Mouse (Mus musculus): Measurements from ENCODE around the gene Pkd1l3. TPM values are rescaled to one million over a fixed set of nuclear protein-coding genes. Genes with fewer than 3 reads are reported as not detected.

Pkd1l3 gene
- polyA plus RNA-seq, 1 experiment: 0.11 TPM

GRCm38 (mm10) chr8:109593117-109593788, 21.1 kb upstream of the Pkd1l3 start:
- WGBS: 72% methylated on average over 6 of the region's 6 CpGs
- peak; percentile 37 for DNase-seq

GRCm38 (mm10) chr8:109595854-109596253, 18.5 kb upstream of the Pkd1l3 start:
- Histone ChIP-seq H3K27ac (ENCODE audit: insufficient read depth, low read depth, low read length) (no peak overlapping the region), H3K4me3 (ENCODE audit: insufficient read depth, low read depth, low read length) (no peak overlapping the region), H3K36me3 (ENCODE audit: control insufficient read depth, insufficient read depth, low read length) (peaks cover 3% of the 10 kb centered on the region; the same call in 1 of the 2 replicates), H3K27me3 (replicated peaks; ENCODE audit: control insufficient read depth, insufficient read depth, low read length) (no peaks in the 10 kb centered on the region), H3K4me1 (ENCODE audit: control insufficient read depth, insufficient read depth, low read length) (no peaks in the 10 kb centered on the region)
- 46% methylated on average over 8 of the region's 8 CpGs for WGBS
- peak; percentile 48 for DNase-seq
- TF ChIP-seq POLR2A (IDR thresholded peaks at IDR 0.05; ENCODE audit: low read depth, low read length): no peak
- TF ChIP-seq CTCF (conservative IDR thresholded peaks at IDR 0.05; ENCODE audit: insufficient read depth, insufficient read length, low read depth, low read length): peak; percentile 92

More at GRCm38 (mm10) chr8:109593117-109593788, 21.1 kb upstream of the Pkd1l3 start:
- Histone ChIP-seq H3K4me1 (ENCODE audit: control insufficient read depth, insufficient read depth, low read length) (no peaks in the 10 kb centered on the region), H3K36me3 (ENCODE audit: control insufficient read depth, insufficient read depth, low read length) (peaks cover 3% of the 10 kb centered on the region; the same call in 1 of the 2 replicates), H3K27ac (ENCODE audit: insufficient read depth, low read depth, low read length) (no peak overlapping the region), H3K4me3 (ENCODE audit: insufficient read depth, low read depth, low read length) (no peak overlapping the region), H3K27me3 (replicated peaks; ENCODE audit: control insufficient read depth, insufficient read depth, low read length) (no peaks in the 10 kb centered on the region)
- TF ChIP-seq CTCF (conservative IDR thresholded peaks at IDR 0.05; ENCODE audit: insufficient read depth, insufficient read length, low read depth, low read length) (0 out of 2 replicates have a peak, but pooled peaks have one; percentile 18), POLR2A (IDR thresholded peaks at IDR 0.05; ENCODE audit: low read depth, low read length) (no peak)

- H3K4me1 ChIP-seq (ENCODE audit: control insufficient read depth, insufficient read depth, low read length): peaks cover 4% of the 10 kb centered on the region; the same call in 1 of the 2 replicates
- no peaks in the 10 kb centered on the region for H3K36me3 ChIP-seq (ENCODE audit: control insufficient read depth, insufficient read depth, low read length)
- no peak overlapping the region for H3K27ac ChIP-seq (ENCODE audit: insufficient read depth, low read depth, low read length)
- WGBS: 82% methylated on average over 2 of the region's 2 CpGs
- DNase-seq: no peak
- no peaks in the 10 kb centered on the region for H3K27me3 ChIP-seq (replicated peaks; ENCODE audit: control insufficient read depth, insufficient read depth, low read length)
- TF ChIP-seq POLR2A (IDR thresholded peaks at IDR 0.05; ENCODE audit: low read depth, low read length) (no peak), CTCF (conservative IDR thresholded peaks at IDR 0.05; ENCODE audit: insufficient read depth, insufficient read length, low read depth, low read length) (no peak)
- H3K4me3 ChIP-seq (ENCODE audit: insufficient read depth, low read depth, low read length): no peak overlapping the region
Observed at GRCm38 (mm10) chr8:109606725-109607124, 7.6 kb upstream of the Pkd1l3 start.

GRCm38 (mm10) chr8:109607650-109608049, 6.7 kb upstream of the Pkd1l3 start:
- H3K27ac ChIP-seq (ENCODE audit: insufficient read depth, low read depth, low read length): no peak overlapping the region
- peaks cover 4% of the 10 kb centered on the region; the same call in 1 of the 2 replicates for H3K4me1 ChIP-seq (ENCODE audit: control insufficient read depth, insufficient read depth, low read length)
- WGBS: 5% methylated on average over 12 of the region's 12 CpGs
- DNase-seq: no peak
- no peak for TF ChIP-seq CTCF (conservative IDR thresholded peaks at IDR 0.05; ENCODE audit: insufficient read depth, insufficient read length, low read depth, low read length)
- TF ChIP-seq POLR2A (IDR thresholded peaks at IDR 0.05; ENCODE audit: low read depth, low read length): no peak
- H3K27me3 ChIP-seq (replicated peaks; ENCODE audit: control insufficient read depth, insufficient read depth, low read length): no peaks in the 10 kb centered on the region
- H3K36me3 ChIP-seq (ENCODE audit: control insufficient read depth, insufficient read depth, low read length): no peaks in the 10 kb centered on the region
- H3K4me3 ChIP-seq (ENCODE audit: insufficient read depth, low read depth, low read length): peak overlapping the region; percentile 67

GRCm38 (mm10) chr8:109608271-109609152, 5.8 kb upstream of the Pkd1l3 start, which contains the start of gene Dhodh:
Gene Dhodh, minus strand, starts transcription at chr8:109608673.
- TF ChIP-seq POLR2A (IDR thresholded peaks at IDR 0.05; ENCODE audit: low read depth, low read length): peak; percentile 68
- no peak for TF ChIP-seq CTCF (conservative IDR thresholded peaks at IDR 0.05; ENCODE audit: insufficient read depth, insufficient read length, low read depth, low read length)
- peak; percentile 98 for DNase-seq
- Histone ChIP-seq H3K4me3 (ENCODE audit: insufficient read depth, low read depth, low read length) (peak within 1 kb of the TSS; percentile 67), H3K36me3 (ENCODE audit: control insufficient read depth, insufficient read depth, low read length) (no peaks in the 10 kb centered on the region), H3K27ac (ENCODE audit: insufficient read depth, low read depth, low read length) (peak within 1 kb of the TSS; percentile 88), H3K27me3 (replicated peaks; ENCODE audit: control insufficient read depth, insufficient read depth, low read length) (no peaks in the 10 kb centered on the region), H3K4me1 (ENCODE audit: control insufficient read depth, insufficient read depth, low read length) (peaks cover 4% of the 10 kb centered on the region; the same call in 1 of the 2 replicates)
- WGBS: under 1% methylated on average over 42 of the region's 42 CpGs

- peak overlapping the region; percentile 5; the same call in 1 of the 2 replicates for H3K4me3 ChIP-seq (ENCODE audit: insufficient read depth, low read depth, low read length)
- 7% methylated on average over 5 of the region's 5 CpGs for WGBS
Observed at GRCm38 (mm10) chr8:109609153-109609502, 5.2 kb upstream of the Pkd1l3 start.

More at GRCm38 (mm10) chr8:109609153-109609502, 5.2 kb upstream of the Pkd1l3 start:
- DNase-seq: peak; percentile 44
- TF ChIP-seq CTCF (conservative IDR thresholded peaks at IDR 0.05; ENCODE audit: insufficient read depth, insufficient read length, low read depth, low read length): no peak
- TF ChIP-seq POLR2A (IDR thresholded peaks at IDR 0.05; ENCODE audit: low read depth, low read length): no peak
- H3K27me3 ChIP-seq (replicated peaks; ENCODE audit: control insufficient read depth, insufficient read depth, low read length): no peaks in the 10 kb centered on the region
- H3K36me3 ChIP-seq (ENCODE audit: control insufficient read depth, insufficient read depth, low read length): no peaks in the 10 kb centered on the region
- H3K4me1 ChIP-seq (ENCODE audit: control insufficient read depth, insufficient read depth, low read length): peaks cover 4% of the 10 kb centered on the region; the same call in 1 of the 2 replicates
- peak overlapping the region; percentile 88 for H3K27ac ChIP-seq (ENCODE audit: insufficient read depth, low read depth, low read length)
